Mouse (Mus musculus): ENCODE results near the gene Cbfa2t3.

GRCm38 (mm10) chr8:122697181-122697581, 1.7 kb downstream of the Cbfa2t3 start:
- TF ChIP-seq CTCF (conservative IDR thresholded peaks at IDR 0.05; ENCODE audit: low read length) (peak; percentile 100), NANOG (IDR thresholded peaks at IDR 0.05; ENCODE audit: borderline replicate concordance, low read length) (no peak)

Data from E14TG2a.4 (cell line).